Mouse (Mus musculus) testis, adult 2 months (tissue): ENCODE measurements around the gene Cacna1d. TPM values are rescaled to one million over a fixed set of nuclear protein-coding genes. Genes with fewer than 3 reads are reported as not detected.

ENCODE experiments used
- H3K27ac ChIP-seq: fragments of 200-500 bp; 2 replicates; pipeline ENCODE4 v1.5.1; 2012; ENCODE audit warnings: low read depth, low read length; ENCODE audit not compliant: control insufficient read depth, insufficient read depth
- H3K27me3 ChIP-seq: fragments of 200-500 bp; 2 replicates; pipeline ENCODE4 v1.6.1; 2012; ENCODE audit warnings: mild to moderate bottlenecking, low read length, moderate library complexity; ENCODE audit not compliant: control insufficient read depth, insufficient read depth
- H3K36me3 ChIP-seq: fragments of 200-500 bp; 2 replicates; pipeline ENCODE4 v1.6.1; 2012; ENCODE audit warnings: mild to moderate bottlenecking, low read length; ENCODE audit not compliant: control insufficient read depth, insufficient read depth
- H3K4me1 ChIP-seq: fragments of 200-500 bp; 2 replicates; pipeline ENCODE4 v1.6.1; 2012; ENCODE audit warnings: low read length; ENCODE audit not compliant: control insufficient read depth, insufficient read depth
- H3K4me3 ChIP-seq: fragments of 200-500 bp; 2 replicates; pipeline ENCODE4 v1.5.1; 2012; ENCODE audit warnings: low read depth, mild to moderate bottlenecking, low read length, moderate library complexity, mixed read lengths; ENCODE audit not compliant: control insufficient read depth
- CTCF ChIP-seq: fragments of 200-500 bp; IDR thresholded peaks from 2 replicates; pipeline ENCODE4 v1.5.1; 2012; ENCODE audit warnings: low read depth, mild to moderate bottlenecking, inconsistent platforms, low read length, moderate library complexity; ENCODE audit not compliant: control insufficient read depth, insufficient read depth, insufficient replicate concordance
- POLR2A ChIP-seq: fragments of 200-500 bp; IDR thresholded peaks from 2 replicates; pipeline ENCODE4 v1.6.1; 2012; ENCODE audit warnings: low read depth, mild to moderate bottlenecking, inconsistent platforms, low read length, moderate library complexity; ENCODE audit not compliant: control insufficient read depth
- polyA plus RNA-seq: library from polyadenylated mRNA; depleted of rRNA; stranded (reverse); fragments of >200 nt; gene quantifications from 2 replicates; pipeline ENCODE4 v1.2.3, GENCODE M21; 2012

Gene Cacna1d
- polyA plus RNA-seq, 1 experiment: 8.9 TPM

GRCm38 (mm10) chr14:30113392-30114108, 377.7 kb downstream of the Cacna1d start:
- no peak for TF ChIP-seq POLR2A
- TF ChIP-seq CTCF: no peak
- Histone ChIP-seq H3K4me3 (no peak overlapping the region), H3K36me3 (no peaks in the 10 kb centered on the region), H3K4me1 (peaks cover 4% of the 10 kb centered on the region; the same call in 1 of the 2 replicates), H3K27me3 (no peaks in the 10 kb centered on the region), H3K27ac (no peak overlapping the region)

GRCm38 (mm10) chr14:30109079-30109478, 382.2 kb downstream of the Cacna1d start:
- TF ChIP-seq CTCF (peak; percentile 72; the same call in 1 of the 2 replicates), POLR2A (no peak)
- H3K36me3 ChIP-seq: no peaks in the 10 kb centered on the region
- peaks cover 4% of the 10 kb centered on the region; the same call in 1 of the 2 replicates for H3K4me1 ChIP-seq

GRCm38 (mm10) chr14:30106550-30106949, 384.7 kb downstream of the Cacna1d start:
- H3K4me1 ChIP-seq: peaks cover 4% of the 10 kb centered on the region; the same call in 1 of the 2 replicates
- TF ChIP-seq POLR2A (no peak), CTCF (no peak)
- H3K27ac ChIP-seq: no peak overlapping the region
- no peaks in the 10 kb centered on the region for H3K36me3 ChIP-seq
- H3K4me3 ChIP-seq: no peak overlapping the region
- no peaks in the 10 kb centered on the region for H3K27me3 ChIP-seq

More at GRCm38 (mm10) chr14:30109079-30109478, 382.2 kb downstream of the Cacna1d start:
- no peak overlapping the region for H3K4me3 ChIP-seq
- H3K27ac ChIP-seq: no peak overlapping the region
- no peaks in the 10 kb centered on the region for H3K27me3 ChIP-seq

GRCm38 (mm10) chr14:30105551-30105950, 385.7 kb downstream of the Cacna1d start:
- no peaks in the 10 kb centered on the region for H3K27me3 ChIP-seq

DNA sequence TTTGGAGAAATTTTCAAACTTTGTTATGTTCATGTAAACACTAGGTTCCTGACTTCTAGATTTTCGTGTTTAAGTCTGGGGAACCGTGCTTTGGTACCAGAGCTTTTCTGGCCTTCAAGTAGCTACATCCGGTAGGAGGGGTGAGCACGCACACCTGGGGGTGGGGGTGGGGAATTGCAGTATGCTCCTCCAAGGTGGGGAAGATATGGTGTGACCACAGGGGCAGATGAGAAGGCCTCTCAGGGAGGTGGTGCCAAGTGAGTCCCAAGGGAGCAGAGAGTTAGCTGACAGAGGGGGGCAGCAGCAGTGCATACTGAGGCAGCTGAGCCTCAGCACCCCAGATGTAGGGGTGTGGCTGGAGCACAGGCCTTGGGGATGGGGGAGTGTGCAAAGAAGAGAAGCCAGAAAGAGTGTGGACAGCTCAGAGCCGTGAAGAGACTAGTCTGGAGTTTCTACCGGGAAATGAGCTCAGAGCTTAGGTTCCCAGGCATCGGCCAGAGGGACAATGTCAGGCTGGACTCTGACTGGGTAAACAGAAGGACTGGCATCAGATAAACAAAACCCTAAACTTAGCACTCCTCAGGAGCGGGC, 387.2 kb downstream of the Cacna1d start:
- Histone ChIP-seq H3K4me3 (no peak overlapping the region), H3K27me3 (no peaks in the 10 kb centered on the region), H3K27ac (no peak overlapping the region), H3K36me3 (no peaks in the 10 kb centered on the region), H3K4me1 (no peaks in the 10 kb centered on the region)
- TF ChIP-seq CTCF (no peak), POLR2A (no peak)

More at GRCm38 (mm10) chr14:30105551-30105950, 385.7 kb downstream of the Cacna1d start:
- Histone ChIP-seq H3K4me1 (no peaks in the 10 kb centered on the region; the same call in 1 of the 2 replicates), H3K27ac (no peak overlapping the region), H3K36me3 (no peaks in the 10 kb centered on the region), H3K4me3 (no peak overlapping the region)
- no peak for TF ChIP-seq POLR2A
- no peak for TF ChIP-seq CTCF

- Histone ChIP-seq H3K27ac (no peak overlapping the region), H3K4me1 (no peaks in the 10 kb centered on the region), H3K27me3 (no peaks in the 10 kb centered on the region), H3K4me3 (no peak overlapping the region), H3K36me3 (no peaks in the 10 kb centered on the region)
- TF ChIP-seq CTCF (peak; percentile 10; the same call in 1 of the 2 replicates), POLR2A (no peak)
Observed at GRCm38 (mm10) chr14:30097239-30097638, 394.0 kb downstream of the Cacna1d start.

GRCm38 (mm10) chr14:30092426-30092825, 398.8 kb downstream of the Cacna1d start:
- no peak overlapping the region for H3K27ac ChIP-seq
- TF ChIP-seq CTCF (no peak), POLR2A (no peak)

More at GRCm38 (mm10) chr14:30092426-30092825, 398.8 kb downstream of the Cacna1d start:
- Histone ChIP-seq H3K4me3 (no peak overlapping the region), H3K27me3 (no peaks in the 10 kb centered on the region), H3K4me1 (no peaks in the 10 kb centered on the region), H3K36me3 (no peaks in the 10 kb centered on the region)
